Mouse (Mus musculus) lung, embryonic 15.5 days (tissue): ENCODE data around the gene Unc119b. TPM values are rescaled to one million over a fixed set of nuclear protein-coding genes. Genes with fewer than 3 reads are reported as not detected.
A peak's percentile ranks its signal among the peaks of the same experiment; 100 is the strongest.
"Not testable (repeated sequence)": the region's sequence is repeated elsewhere in the genome, so short reads cannot be mapped to it uniquely, and the experiment has no call there.

ENCODE experiments used
- ATAC-seq: fragments of 200-750 bp; cut with Nextera tagmentation; 2 replicates; pipeline ENCODE4 v1.8.0; 2017; ENCODE audit warnings: moderate number of reproducible peaks, borderline replicate concordance; ENCODE audit not compliant: low FRiP score, low TSS enrichment; ENCODE audit errors: extremely low read depth
- H3K27ac ChIP-seq: fragments of 300-500 bp; sonication (generic); 2 replicates; pipeline ENCODE4 v1.5.1; 2015; ENCODE audit warnings: moderate library complexity, mild to moderate bottlenecking, inconsistent platforms
- H3K27me3 ChIP-seq: fragments of 300-500 bp; sonication (generic); 2 replicates; pipeline ENCODE4 v1.6.1; 2015; ENCODE audit warnings: inconsistent platforms
- H3K36me3 ChIP-seq: fragments of 300-500 bp; sonication (generic); 2 replicates; pipeline ENCODE4 v1.6.1; 2015; ENCODE audit warnings: inconsistent platforms
- H3K4me1 ChIP-seq: fragments of 300-500 bp; sonication (generic); 2 replicates; pipeline ENCODE4 v1.6.1; 2015; ENCODE audit warnings: inconsistent platforms
- H3K4me2 ChIP-seq: fragments of 300-500 bp; sonication (generic); 2 replicates; pipeline ENCODE4 v1.6.1; 2015; ENCODE audit warnings: inconsistent platforms, mild to moderate bottlenecking, moderate library complexity
- H3K4me3 ChIP-seq: fragments of 300-500 bp; sonication (generic); 2 replicates; pipeline ENCODE4 v1.5.1; 2015; ENCODE audit warnings: mild to moderate bottlenecking, inconsistent platforms
- H3K9ac ChIP-seq: fragments of 300-500 bp; sonication (generic); 2 replicates; pipeline ENCODE4 v1.6.1; 2015; ENCODE audit warnings: inconsistent platforms
- H3K9me3 ChIP-seq: fragments of 300-500 bp; sonication (generic); 2 replicates; pipeline ENCODE4 v1.6.1; 2016; ENCODE audit warnings: inconsistent platforms
- WGBS: fragments of 180-500 bp; shearing (Covaris S2); methylation state at CpG from one replicate; pipeline ENCODE4 v1.1.7; 2015; 5-methylcytosine and 5-hydroxymethylcytosine counted together
- polyA plus RNA-seq: library from polyadenylated mRNA; unstranded; fragments of >200 nt; fragmentation: Nextera tagmentation; extraction: Ambion mirVana; gene quantifications from 2 replicates; pipeline ENCODE4 v1.2.1, GENCODE M21; 2015

The Unc119b gene
- polyA plus RNA-seq, 1 experiment from 2014 or later: 41.0 TPM

DNA sequence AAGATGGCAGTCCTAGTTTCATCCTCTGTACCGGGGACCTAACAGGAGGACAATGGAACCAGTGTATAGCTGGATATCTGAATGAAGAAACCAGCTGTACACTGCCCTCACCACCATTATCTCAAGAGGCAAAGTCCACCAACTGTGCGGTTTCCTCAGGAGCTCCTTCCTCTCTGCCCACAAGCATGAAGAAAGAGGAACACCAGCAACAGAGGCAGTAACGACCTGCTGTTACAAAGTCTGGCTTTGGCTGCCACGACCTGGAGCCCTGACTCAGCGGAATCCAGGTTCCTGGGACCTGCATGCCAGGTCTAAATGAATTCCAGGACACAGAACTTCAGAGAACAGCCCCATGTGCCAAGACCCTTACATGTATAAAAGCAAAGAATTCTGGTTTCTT is 21.1 kb upstream of the Unc119b start:
- Histone ChIP-seq H3K4me1 (peaks cover 54% of the 10 kb centered on the region), H3K27ac (no peak overlapping the region), H3K27me3 (no peaks in the 10 kb centered on the region), H3K9ac (peak overlapping the region; percentile 96), H3K36me3 (peaks cover 9% of the 10 kb centered on the region; the same call in 1 of the 2 replicates), H3K9me3 (no peaks in the 10 kb centered on the region), H3K4me2 (peak overlapping the region; percentile 68), H3K4me3 (peak overlapping the region; percentile 92)
- ATAC-seq: no peak
- 33% methylated on average over 5 of the region's 5 CpGs for WGBS

DNA sequence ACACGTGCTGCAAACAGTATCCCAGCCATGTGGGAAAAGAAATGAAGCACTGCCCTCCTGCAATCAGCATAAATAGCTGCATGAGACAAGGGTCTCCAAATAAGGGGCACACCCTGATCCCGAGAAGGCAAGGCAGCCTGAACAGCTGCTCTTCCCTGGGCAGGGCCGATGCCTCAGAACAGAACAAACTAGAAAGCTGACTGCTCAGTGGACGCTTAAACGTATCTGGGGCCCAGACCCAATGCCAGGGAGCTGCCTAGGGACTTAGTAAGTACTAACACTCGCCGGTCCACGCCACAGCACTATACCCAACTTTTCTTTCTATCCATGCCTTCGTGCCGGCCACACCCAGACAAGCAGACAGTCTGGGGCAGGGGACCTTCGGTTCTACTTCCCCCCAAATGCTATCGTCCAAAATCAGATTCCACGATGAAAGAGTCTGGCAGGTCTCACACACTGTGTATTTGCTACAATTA is 20.4 kb upstream of the Unc119b start:
- peaks cover 15% of the 10 kb centered on the region for H3K36me3 ChIP-seq
- no peak overlapping the region for H3K27ac ChIP-seq
- H3K9ac ChIP-seq: peak overlapping the region; percentile 96
- H3K4me2 ChIP-seq: peak overlapping the region; percentile 68
- no peak for ATAC-seq
- H3K9me3 ChIP-seq: no peaks in the 10 kb centered on the region
- no peaks in the 10 kb centered on the region for H3K27me3 ChIP-seq
- 60% methylated on average over 13 of the region's 13 CpGs for WGBS
- peak overlapping the region; percentile 92 for H3K4me3 ChIP-seq
- H3K4me1 ChIP-seq: peaks cover 54% of the 10 kb centered on the region

- Histone ChIP-seq H3K4me2 (peak overlapping the region; percentile 4; the same call in 1 of the 2 replicates), H3K27ac (0 out of 2 replicates have a peak overlapping the region, but pooled peaks have one; percentile 38), H3K4me3 (no peak overlapping the region), H3K9ac (no peak overlapping the region), H3K4me1 (peaks cover 50% of the 10 kb centered on the region), H3K36me3 (peaks cover 42% of the 10 kb centered on the region), H3K9me3 (no peaks in the 10 kb centered on the region), H3K27me3 (no peaks in the 10 kb centered on the region)
- ATAC-seq: no peak
- 23% methylated on average over 8 of the region's 8 CpGs for WGBS
Observed at GRCm38 (mm10) chr5:115152132-115152956, 17.6 kb upstream of the Unc119b start.

GRCm38 (mm10) chr5:115151457-115151856 is 16.7 kb upstream of the Unc119b start:
- Histone ChIP-seq H3K9me3 (no peaks in the 10 kb centered on the region), H3K9ac (no peak overlapping the region), H3K4me1 (peaks cover 45% of the 10 kb centered on the region), H3K36me3 (peaks cover 51% of the 10 kb centered on the region), H3K27ac (no peak overlapping the region), H3K4me2 (no peak overlapping the region), H3K4me3 (no peak overlapping the region), H3K27me3 (no peaks in the 10 kb centered on the region)
- WGBS: 78% methylated on average over 13 of the region's 13 CpGs
- no peak for ATAC-seq

GRCm38 (mm10) chr5:115150991-115151390 is 16.2 kb upstream of the Unc119b start:
- no peak overlapping the region for H3K27ac ChIP-seq

GRCm38 (mm10) chr5:115149675-115150459 is 15.1 kb upstream of the Unc119b start:
- Histone ChIP-seq H3K4me1 (peaks cover 29% of the 10 kb centered on the region), H3K4me3 (no peak overlapping the region), H3K4me2 (no peak overlapping the region), H3K27me3 (no peaks in the 10 kb centered on the region), H3K36me3 (peaks cover 65% of the 10 kb centered on the region), H3K9me3 (no peaks in the 10 kb centered on the region), H3K27ac (no peak overlapping the region), H3K9ac (no peak overlapping the region)
- ATAC-seq: no peak
- 91% methylated on average over 14 of the region's 14 CpGs for WGBS

More at GRCm38 (mm10) chr5:115150991-115151390, 16.2 kb upstream of the Unc119b start:
- ATAC-seq: no peak
- no peak overlapping the region for H3K9ac ChIP-seq
- no peak overlapping the region for H3K4me2 ChIP-seq
- H3K4me1 ChIP-seq: peaks cover 40% of the 10 kb centered on the region
- no peaks in the 10 kb centered on the region for H3K9me3 ChIP-seq
- peaks cover 54% of the 10 kb centered on the region for H3K36me3 ChIP-seq
- 75% methylated on average over 5 of the region's 5 CpGs for WGBS
- no peaks in the 10 kb centered on the region for H3K27me3 ChIP-seq
- H3K4me3 ChIP-seq: no peak overlapping the region

- peaks cover 19% of the 10 kb centered on the region for H3K4me1 ChIP-seq
- H3K4me3 ChIP-seq, H3K27ac ChIP-seq, ATAC-seq, H3K27me3 ChIP-seq, H3K4me2 ChIP-seq, H3K9me3 ChIP-seq, H3K9ac ChIP-seq: not testable (repeated sequence)
- WGBS: no CpG with 5 or more reads among the region's 1 CpGs
- H3K36me3 ChIP-seq: peaks cover 66% of the 10 kb centered on the region
Observed at GRCm38 (mm10) chr5:115148872-115149271, 14.1 kb upstream of the Unc119b start.

- ATAC-seq: no peak
- 94% methylated on average over 8 of the region's 8 CpGs for whole genome bisulfite sequencing
- Histone ChIP-seq H3K9ac (no peak overlapping the region), H3K9me3 (no peaks in the 10 kb centered on the region), H3K27ac (no peak overlapping the region), H3K27me3 (no peaks in the 10 kb centered on the region), H3K36me3 (peaks cover 63% of the 10 kb centered on the region), H3K4me1 (peaks cover 15% of the 10 kb centered on the region), H3K4me2 (no peak overlapping the region), H3K4me3 (no peak overlapping the region)
Observed at GRCm38 (mm10) chr5:115148378-115148777, 13.6 kb upstream of the Unc119b start.

DNA sequence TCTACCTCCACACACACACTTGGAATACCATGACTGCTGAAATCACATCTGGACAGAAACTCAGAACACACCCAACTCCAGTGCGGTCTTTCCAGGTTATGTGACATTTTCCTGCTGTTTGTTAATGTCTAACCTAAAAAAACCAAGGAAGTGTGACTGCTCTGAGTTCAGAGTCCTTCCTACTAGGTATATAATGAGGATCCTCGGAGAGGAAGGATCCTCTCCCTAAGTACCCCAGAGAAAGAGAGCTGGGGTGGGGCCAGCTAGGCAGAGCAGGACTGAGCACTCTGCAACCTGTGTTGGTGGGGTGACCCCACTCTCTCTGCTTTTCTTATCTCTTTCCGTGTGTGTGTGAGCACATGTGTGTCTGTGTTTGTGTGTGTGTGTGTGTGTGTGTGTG is 12.6 kb upstream of the Unc119b start:
- WGBS: 71% methylated on average over 3 of the region's 3 CpGs
- Histone ChIP-seq H3K27me3 (no peaks in the 10 kb centered on the region), H3K27ac (no peak overlapping the region), H3K4me2 (no peak overlapping the region), H3K4me3 (no peak overlapping the region), H3K9ac (no peak overlapping the region), H3K36me3 (peaks cover 62% of the 10 kb centered on the region), H3K4me1 (peaks cover 5% of the 10 kb centered on the region), H3K9me3 (no peaks in the 10 kb centered on the region)
- ATAC-seq: no peak

GRCm38 (mm10) chr5:115146747-115147130 is 12.0 kb upstream of the Unc119b start:
- Histone ChIP-seq H3K27ac (no peak overlapping the region), H3K9me3 (no peaks in the 10 kb centered on the region), H3K36me3 (peaks cover 62% of the 10 kb centered on the region), H3K27me3 (no peaks in the 10 kb centered on the region), H3K4me2 (no peak overlapping the region), H3K9ac (no peak overlapping the region), H3K4me3 (no peak overlapping the region), H3K4me1 (no peaks in the 10 kb centered on the region)
- ATAC-seq: no peak

- WGBS: 71% methylated on average over 6 of the region's 6 CpGs
- Histone ChIP-seq H3K27me3 (no peaks in the 10 kb centered on the region), H3K36me3 (peaks cover 61% of the 10 kb centered on the region)
Observed at GRCm38 (mm10) chr5:115145976-115146746, 11.4 kb upstream of the Unc119b start.

More at GRCm38 (mm10) chr5:115145976-115146746, 11.4 kb upstream of the Unc119b start:
- ATAC-seq: no peak
- H3K4me3 ChIP-seq: no peak overlapping the region
- no peak overlapping the region for H3K9ac ChIP-seq
- no peak overlapping the region for H3K4me2 ChIP-seq
- H3K9me3 ChIP-seq: no peaks in the 10 kb centered on the region
- no peaks in the 10 kb centered on the region for H3K4me1 ChIP-seq
- H3K27ac ChIP-seq: no peak overlapping the region
